Mouse (Mus musculus) left cerebral cortex, postnatal 25 days (tissue): Measurements from ENCODE around the gene Pnmal1. TPM values are rescaled to one million over a fixed set of nuclear protein-coding genes. Genes with fewer than 3 reads are reported as not detected.
A peak's percentile ranks its signal among the peaks of the same experiment; 100 is the strongest.
"Not testable (repeated sequence)": the region's sequence is repeated elsewhere in the genome, so short reads cannot be mapped to it uniquely, and the experiment has no call there.

Source experiments
- DNase-seq, 2 experiments: peaks; one replicate each; pipeline ENCODE4 v3.0.0; 2022; ENCODE audit warnings: low spot score in 2 of 2, mixed read lengths in 1 of 2
- intact Hi-C: fragments of 180-260 bp; cut with DNase I; formaldehyde crosslinking; loops from one replicate; pipeline ENCODE4 v1.15.1; 2025
- total RNA-seq, 2 experiments: library from RNA; stranded (reverse); gene quantifications; 2 replicates each; pipeline ENCODE4 v1.2.3; 2021

The Pnmal1 gene
- total RNA-seq, 2 experiments from 2014 or later, result 107 to 115 TPM

- intact Hi-C loops, result no loop called here
- DNase-seq, result peak in 1 of 2 experiments; percentile 66
These were observed 12.1 kb upstream of the Pnmal1 start for GRCm38 (mm10) chr7:16947349-16947895.

DNA sequence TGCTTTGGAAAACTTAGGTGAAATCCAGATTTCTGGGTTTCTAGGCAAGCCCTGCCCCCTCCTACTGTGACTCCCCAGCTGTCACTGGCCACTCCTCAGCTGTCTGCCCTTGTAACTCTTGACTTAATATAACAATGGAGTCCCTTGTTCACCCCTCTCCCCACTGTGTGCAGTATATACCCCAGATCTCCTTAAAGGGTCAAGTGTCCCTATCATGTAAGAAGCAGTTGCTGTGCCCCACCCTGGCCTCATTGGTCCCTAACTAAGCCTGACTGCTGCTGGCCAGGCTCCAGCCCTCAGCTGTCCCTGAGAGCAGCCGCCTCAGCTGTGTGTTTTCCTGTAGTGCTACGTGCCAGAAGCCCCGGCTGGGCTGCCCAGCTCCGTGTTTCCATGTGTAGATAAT lies 11.5 kb upstream of the Pnmal1 start:
- intact Hi-C loops, result no loop called here
- DNase-seq, result no peak

- DNase-seq, result no peak
- intact Hi-C loops, result no loop called here
These were observed 10.5 kb upstream of the Pnmal1 start for GRCm38 (mm10) chr7:16948923-16949458.

GRCm38 (mm10) chr7:16949908-16950841 lies 9.3 kb upstream of the Pnmal1 start:
- intact Hi-C loops, result loop anchor here (1.0 to 5.0 kb wide), 2 partner anchors 18 to 117 kb away; no protein-coding TSS in a partner anchor
- peak; percentile 88 to 91 for DNase-seq

- DNase-seq, result peak; percentile 82 to 91
- intact Hi-C loops, result loop anchor here (1.0 to 5.0 kb wide), 3 partner anchors 19 to 116 kb away; no protein-coding TSS in a partner anchor
These were observed 8.4 kb upstream of the Pnmal1 start for GRCm38 (mm10) chr7:16950861-16951635.

DNA sequence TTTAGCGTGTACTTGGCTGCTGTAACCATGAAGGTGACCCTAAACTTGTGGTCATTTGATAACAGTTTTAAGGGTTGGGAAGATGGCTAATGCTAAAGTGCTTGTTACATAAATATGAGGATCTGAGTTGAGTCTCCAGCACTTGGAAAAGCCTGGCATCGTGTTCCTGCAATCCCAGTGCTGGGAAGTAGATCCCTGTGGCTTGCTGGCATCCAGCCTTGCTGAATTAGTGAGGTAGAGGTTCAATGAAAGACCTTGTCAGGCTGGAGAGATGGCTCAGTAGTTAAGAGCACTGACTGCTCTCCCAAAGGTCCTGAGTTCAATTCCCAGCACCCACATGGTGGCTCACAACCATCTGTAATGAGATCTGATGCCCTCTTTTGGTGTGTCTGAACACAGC lies 5.7 kb upstream of the Pnmal1 start:
- not testable (repeated sequence) for DNase-seq
- intact Hi-C loops, result loop anchor here (5.0 kb wide), 1 partner anchor 114 kb away; no protein-coding TSS in a partner anchor

DNA sequence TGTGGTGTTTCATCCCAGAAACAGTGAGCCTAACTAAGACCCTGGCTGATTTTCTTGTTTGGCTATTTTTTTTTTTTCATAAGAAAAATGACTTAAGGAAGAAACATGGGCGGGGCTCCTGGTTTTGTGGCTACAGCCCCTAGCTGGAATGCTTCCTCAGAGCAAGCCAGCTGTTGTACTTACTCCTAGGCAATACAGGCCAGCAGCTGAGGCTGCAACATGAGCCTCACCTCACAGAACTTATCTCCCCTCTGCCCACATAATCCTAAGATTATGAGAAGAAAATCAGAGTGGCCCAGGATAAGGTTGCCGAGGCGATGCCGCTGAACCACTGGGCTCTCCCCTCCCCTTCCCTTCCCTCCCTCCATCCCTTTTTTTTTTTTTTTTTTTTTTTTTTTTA lies 3.8 kb upstream of the Pnmal1 start:
- no peak for DNase-seq
- intact Hi-C loops, result no loop called here

- peak; percentile 68 to 93 for DNase-seq
- intact Hi-C loops, result no loop called here
These were observed 2.8 kb upstream of the Pnmal1 start for GRCm38 (mm10) chr7:16956410-16957265.

DNA sequence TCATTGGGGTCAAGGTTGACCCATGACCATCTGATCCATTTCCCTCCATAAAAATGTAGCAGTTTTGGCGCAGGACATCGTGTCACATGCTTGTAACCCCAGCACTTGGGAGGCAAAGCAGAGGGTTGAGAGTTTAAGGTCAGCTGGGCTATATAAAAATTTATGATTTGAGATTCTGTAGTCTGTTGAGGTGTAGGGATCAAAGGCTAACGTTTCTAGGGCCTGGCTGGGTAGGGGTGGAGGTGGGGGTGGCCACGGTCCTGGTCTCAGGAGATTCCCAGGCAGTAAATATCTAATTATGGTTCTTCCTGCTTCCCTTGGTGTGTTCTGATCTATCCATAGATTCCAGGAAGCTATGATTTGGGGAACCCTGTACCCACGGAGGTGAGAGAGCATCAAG lies 2.2 kb downstream of the Pnmal1 start:
- intact Hi-C loops, result loop anchor here (2.0 kb wide), 1 partner anchor 17 kb away; no protein-coding TSS in a partner anchor
- DNase-seq, result no peak

DNA sequence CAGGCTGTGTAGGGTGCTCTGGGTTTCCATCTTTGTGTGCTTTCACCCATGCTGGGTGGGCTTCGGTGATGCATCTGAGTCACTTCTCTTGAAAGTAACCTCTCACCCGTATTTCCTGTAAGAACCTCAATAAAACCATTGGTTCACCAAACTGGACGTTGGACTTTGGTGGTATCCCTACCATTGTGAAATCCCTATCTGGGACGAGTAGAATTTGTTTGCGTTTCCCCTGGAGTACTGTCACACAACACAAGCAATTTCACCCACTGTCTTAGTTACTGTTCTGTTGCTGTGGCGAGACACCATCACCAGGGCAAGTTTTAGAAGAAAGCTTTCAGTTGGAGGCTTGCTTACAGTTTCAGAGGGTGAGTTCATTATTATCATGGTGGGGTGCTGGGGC lies 8.9 kb downstream of the Pnmal1 start:
- DNase-seq, result no peak
- intact Hi-C loops, result no loop called here

DNA sequence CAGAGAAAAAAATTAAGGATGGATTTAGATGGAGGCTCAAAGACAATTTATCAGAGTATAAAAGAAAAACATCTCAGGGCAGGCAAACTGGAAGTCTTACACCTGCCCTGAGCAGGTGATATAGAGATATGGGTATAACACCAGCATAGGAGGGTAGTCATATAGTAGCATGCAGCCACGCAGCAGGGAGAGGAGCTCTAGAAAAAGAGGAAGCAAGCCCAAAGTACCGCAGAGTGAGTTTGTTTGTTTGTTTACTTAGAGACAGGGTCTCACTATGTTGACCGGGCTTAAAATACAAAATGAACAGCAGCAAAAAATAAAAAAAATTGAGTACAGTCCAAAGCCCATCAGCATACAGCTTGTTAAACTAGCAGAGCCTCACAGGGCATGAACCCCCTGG lies 11.7 kb downstream of the Pnmal1 start:
- intact Hi-C loops, result no loop called here
- no peak for DNase-seq

DNA sequence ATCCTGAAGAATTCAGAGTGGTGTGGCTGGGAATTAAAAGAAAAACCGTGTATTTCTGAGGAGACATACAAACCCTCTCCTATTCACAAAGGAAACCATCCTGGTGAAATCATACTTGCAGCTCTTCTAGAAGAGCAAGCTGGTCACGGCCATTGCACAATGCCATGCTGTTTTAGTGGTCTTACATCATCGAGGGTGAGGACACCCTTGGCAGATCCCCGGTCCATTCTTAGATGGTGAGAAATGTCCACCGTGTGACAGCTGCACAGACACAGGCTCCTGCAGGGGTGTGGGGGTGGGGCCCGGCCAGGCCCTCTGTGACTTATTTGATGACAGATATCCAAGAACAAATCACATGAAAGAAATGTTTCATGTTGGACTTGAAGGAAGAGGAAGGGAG lies 14.5 kb downstream of the Pnmal1 start:
- intact Hi-C loops, result no loop called here
- no peak for DNase-seq

- intact Hi-C loops, result no loop called here
These were observed 16.8 kb downstream of the Pnmal1 start for GRCm38 (mm10) chr7:16976298-16976697.

DNA sequence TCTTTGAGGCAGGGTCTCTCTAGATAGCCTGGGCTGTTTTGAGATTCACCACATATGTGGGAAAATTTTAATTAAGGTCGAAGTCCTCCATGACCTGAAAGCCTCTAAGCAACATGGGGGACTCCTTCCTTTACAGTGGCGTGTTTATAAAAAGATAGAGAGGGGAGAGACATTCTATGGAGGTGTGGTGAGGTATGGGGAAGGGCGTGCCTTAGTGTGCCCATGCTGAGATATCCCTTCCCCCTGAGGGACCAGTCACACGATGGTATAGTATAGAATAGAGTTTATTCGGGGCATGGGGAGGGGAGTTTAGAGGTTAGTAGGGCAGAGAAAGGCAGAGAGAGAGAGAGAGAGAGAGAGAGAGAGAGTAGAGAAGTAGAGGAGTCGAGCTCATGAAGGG lies 18.7 kb downstream of the Pnmal1 start:
- intact Hi-C loops, result loop anchor here (2.0 kb wide), 1 partner anchor 17 kb away; no protein-coding TSS in a partner anchor

More at GRCm38 (mm10) chr7:16976298-16976697, 16.8 kb downstream of the Pnmal1 start:
- DNase-seq, result no peak

GRCm38 (mm10) chr7:16978593-16978992 lies 19.1 kb downstream of the Pnmal1 start:
- intact Hi-C loops, result loop anchor here (2.0 kb wide), 1 partner anchor 18 kb away; no protein-coding TSS in a partner anchor
- no peak for DNase-seq

More for the DNA sequence above, 18.7 kb downstream of the Pnmal1 start:
- no peak for DNase-seq

GRCm38 (mm10) chr7:16980348-16980747 lies 20.9 kb downstream of the Pnmal1 start:
- intact Hi-C loops, result no loop called here
- peak in 1 of 2 experiments; percentile 50 for DNase-seq

GRCm38 (mm10) chr7:16982859-16983568 lies 23.5 kb downstream of the Pnmal1 start, which contains the start of gene Gm42372:
TSS of gene Gm42372 (plus strand) at chr7:16983086.
- intact Hi-C loops, result no loop called here
- peak; percentile 91 to 95 for DNase-seq
